Mouse (Mus musculus) lung, postnatal 0 days (tissue): ENCODE measurements around the gene Uri1.

ENCODE experiments used
- CTCF ChIP-seq: IDR thresholded peaks from 2 replicates; pipeline ENCODE4 v1.5.1; 2016; ENCODE audit warnings: antibody characterized with exemption, mild to moderate bottlenecking
- EP300 ChIP-seq: IDR thresholded peaks from 2 replicates; pipeline ENCODE4 v1.6.1; 2016; ENCODE audit warnings: antibody characterized with exemption, mild to moderate bottlenecking, control low read depth

- TF ChIP-seq EP300 (no peak), CTCF (peak; percentile 95)
Observed at GRCm38 (mm10) chr7:38061060-38061970, 38.0 kb upstream of the Uri1 start.
